ENCODE assay signal across 15 mouse cellular contexts in genomic region chr19:53405810-53406209, GRCm38 (mm10). TPM values are rescaled to one million over a fixed set of nuclear protein-coding genes. Genes with fewer than 3 reads are reported as not detected.
"Had no signal": no experiment of that assay in that cellular context is flagged by ENCODE, and none has a peak within 500 bp of the region (broad histone marks: within the 10 kb centered on the region; RNA-seq: fewer than 3 reads in every experiment).

No protein-coding gene starts in this region.

- H3K4me1 ChIP-seq: midbrain, embryonic 12.5 days; neural tube, embryonic 15.5 days had no signal

- H3K27ac ChIP-seq: kidney, postnatal 0 days; limb, embryonic 13.5 days; liver, embryonic 14.5 days; midbrain, embryonic 12.5 days; neural tube, embryonic 15.5 days had no signal

- H3K36me3 ChIP-seq: limb, embryonic 13.5 days; midbrain, embryonic 12.5 days; neural tube, embryonic 15.5 days had no signal

- H3K4me2 ChIP-seq: limb, embryonic 13.5 days; midbrain, embryonic 12.5 days; neural tube, embryonic 15.5 days had no signal

- H3K9me3 ChIP-seq: limb, embryonic 13.5 days; midbrain, embryonic 12.5 days; neural tube, embryonic 15.5 days had no signal

- H3K4me3 ChIP-seq: limb, embryonic 13.5 days; midbrain, embryonic 12.5 days; myocyte; neural tube, embryonic 15.5 days had no signal

- DNase-seq: kidney, adult 8-10 months; kidney, postnatal 36 days; lung, adult 18-20 months; spleen, adult 18-20 months; thymus, postnatal 4 days had no signal

- H3K27me3 ChIP-seq: limb, embryonic 13.5 days; midbrain, embryonic 12.5 days; neural tube, embryonic 15.5 days had no signal

- H3K9ac ChIP-seq: limb, embryonic 13.5 days; liver, embryonic 14.5 days; midbrain, embryonic 12.5 days; neural tube, embryonic 15.5 days had no signal

RNA-seq across cellular contexts. Expression of gene Gm10197, which starts 34.2 kb away (rescaled TPM):
- polyA plus RNA-seq: kidney, postnatal 0 days; limb, embryonic 13.5 days; liver, adult 2 months; liver, embryonic 14.5 days; lung, embryonic 16.5 days; midbrain, embryonic 12.5 days; myocyte; neural tube, embryonic 11.5 days; neural tube, embryonic 15.5 days; stomach, embryonic 14.5 days had no signal
